Mouse (Mus musculus) megakaryocyte, embryonic 14.5 days (primary cell): ENCODE results near the gene Olfr403.

Experiments
- FLI1 ChIP-seq: IDR thresholded peaks from 2 replicates; pipeline ENCODE4 v1.6.1; 2012; ENCODE audit warnings: low read length, inconsistent platforms, mixed read lengths
- GATA1 ChIP-seq: IDR thresholded peaks from 3 replicates; pipeline ENCODE4 v1.6.1; 2012; ENCODE audit warnings: mixed read lengths, low read length, inconsistent platforms, borderline replicate concordance

GRCm38 (mm10) chr11:74185949-74186348, at the start of gene Olfr403:
- TF ChIP-seq GATA1 (no peak), FLI1 (no peak)
